Mouse (Mus musculus): Measurements from ENCODE around the gene Ciao2a. TPM values are rescaled to one million over a fixed set of nuclear protein-coding genes. Genes with fewer than 3 reads are reported as not detected.

Ciao2a gene
- total RNA-seq (2021): 10 to 100 TPM; 99.1 to 99.6 TPM

GRCm38 (mm10) chr9:66126456-66127192 is at the start of gene Ciao2a, which contains the start of gene Snx1:
Ciao2a (plus strand) TSS chr9:66126611.
Snx1 (minus strand) TSS chr9:66126587.
- DNase-seq: peak; percentile 94

- DNase-seq: no peak
These were observed 48.3 kb upstream of the Ciao2a start for GRCm38 (mm10) chr9:66078072-66078471.

- DNase-seq: no peak
These were observed 47.9 kb upstream of the Ciao2a start for GRCm38 (mm10) chr9:66078493-66078892.

GRCm38 (mm10) chr9:66080804-66081459 is 45.5 kb upstream of the Ciao2a start:
- no peak for DNase-seq

GRCm38 (mm10) chr9:66081999-66082398 is 44.4 kb upstream of the Ciao2a start:
- DNase-seq: no peak

GRCm38 (mm10) chr9:66084171-66084570 is 42.2 kb upstream of the Ciao2a start:
- no peak for DNase-seq

- DNase-seq: no peak
These were observed 39.3 kb upstream of the Ciao2a start for GRCm38 (mm10) chr9:66087062-66087461.

GRCm38 (mm10) chr9:66088411-66088810 is 38.0 kb upstream of the Ciao2a start:
- DNase-seq: peak; percentile 70

- no peak for DNase-seq
These were observed 35.7 kb upstream of the Ciao2a start for GRCm38 (mm10) chr9:66090593-66091244.

- DNase-seq: no peak
These were observed 34.8 kb upstream of the Ciao2a start for GRCm38 (mm10) chr9:66091327-66092231.

GRCm38 (mm10) chr9:66092664-66093063 is 33.7 kb upstream of the Ciao2a start:
- DNase-seq: no peak

GRCm38 (mm10) chr9:66101577-66101976 is 24.8 kb upstream of the Ciao2a start:
- DNase-seq: no peak

- no peak for DNase-seq
These were observed 23.7 kb upstream of the Ciao2a start for GRCm38 (mm10) chr9:66102668-66103067.

- no peak for DNase-seq
These were observed 21.8 kb upstream of the Ciao2a start for GRCm38 (mm10) chr9:66104601-66105000.

GRCm38 (mm10) chr9:66105168-66105567 is 21.2 kb upstream of the Ciao2a start:
- no peak for DNase-seq

GRCm38 (mm10) chr9:66109574-66109973 is 16.8 kb upstream of the Ciao2a start:
- no peak for DNase-seq

GRCm38 (mm10) chr9:66110126-66110525 is 16.3 kb upstream of the Ciao2a start:
- DNase-seq: no peak

- DNase-seq: no peak
These were observed 15.6 kb upstream of the Ciao2a start for GRCm38 (mm10) chr9:66110611-66111379.

- no peak for DNase-seq
These were observed 12.1 kb upstream of the Ciao2a start for GRCm38 (mm10) chr9:66114341-66114740.

- peak; percentile 12 for DNase-seq
These were observed 9.5 kb upstream of the Ciao2a start for GRCm38 (mm10) chr9:66116890-66117289.

- DNase-seq: no peak
These were observed 6.9 kb upstream of the Ciao2a start for GRCm38 (mm10) chr9:66119498-66119897.

- DNase-seq: no peak
These were observed 6.3 kb upstream of the Ciao2a start for GRCm38 (mm10) chr9:66120106-66120505.
